Mouse (Mus musculus) layer of hippocampus, adult 2 months (tissue): ENCODE measurements around the gene Arl6ip4. TPM values are rescaled to one million over a fixed set of nuclear protein-coding genes. Genes with fewer than 3 reads are reported as not detected.
A peak's percentile ranks its signal among the peaks of the same experiment; 100 is the strongest.

Experiments
- DNase-seq, 2 experiments: peaks; one replicate each; pipeline ENCODE4 v3.0.0; 2022; ENCODE audit warnings: low spot score in 2 of 2
- H3K27ac ChIP-seq: fragments of 200-600 bp; 2 replicates; pipeline ENCODE4 v1.8.1; 2022
- H3K4me3 ChIP-seq: fragments of 200-600 bp; 2 replicates; pipeline ENCODE4 v1.8.1; 2022; ENCODE audit warnings: mild to moderate bottlenecking
- CTCF ChIP-seq: fragments of 200-600 bp; conservative IDR thresholded peaks from 2 replicates; pipeline ENCODE4 v1.8.1; 2022; ENCODE audit warnings: antibody characterized with exemption, mild to moderate bottlenecking, moderate library complexity
- total RNA-seq, 2 experiments: library from RNA; stranded (reverse); gene quantifications; 2 replicates each; pipeline ENCODE4 v1.2.3; 2021

Gene Arl6ip4
- total RNA-seq, 2 experiments from 2014 or later, result 49.8 to 52.2 TPM

GRCm38 (mm10) chr5:124125093-124125492 is 9.2 kb downstream of the Arl6ip4 start:
- Histone ChIP-seq H3K27ac (no peak overlapping the region), H3K4me3 (no peak overlapping the region)
- DNase-seq, result no peak
- TF ChIP-seq CTCF, result no peak

DNA sequence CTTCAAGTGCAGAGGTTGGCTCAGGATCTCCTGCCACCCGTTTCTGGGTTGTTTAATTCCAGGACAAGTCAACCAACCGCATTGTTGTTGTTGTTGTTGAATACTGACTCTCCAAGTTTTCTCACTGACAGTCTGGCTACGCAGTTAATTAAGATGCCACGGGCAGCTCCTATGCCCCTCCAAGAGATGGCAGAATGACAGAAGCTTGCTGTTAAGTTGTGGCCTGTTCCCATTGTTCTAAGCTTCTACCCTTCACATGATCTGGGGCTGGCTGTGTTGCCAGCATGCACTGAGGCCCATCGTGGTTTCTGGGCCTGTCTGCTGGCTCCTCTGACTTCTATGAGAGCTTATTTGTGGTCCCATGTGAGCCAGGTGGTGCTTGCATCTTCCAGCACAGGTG is 18.4 kb downstream of the Arl6ip4 start:
- Histone ChIP-seq H3K4me3 (no peak overlapping the region), H3K27ac (peak overlapping the region; percentile 16; the same call in 1 of the 2 replicates)

GRCm38 (mm10) chr5:124138066-124138465 is 22.2 kb downstream of the Arl6ip4 start:
- TF ChIP-seq CTCF, result no peak
- no peak for DNase-seq
- Histone ChIP-seq H3K27ac (0 out of 2 replicates have a peak overlapping the region, but pooled peaks have one; percentile 32), H3K4me3 (no peak overlapping the region)

More for the DNA sequence above, 18.4 kb downstream of the Arl6ip4 start:
- TF ChIP-seq CTCF, result no peak
- no peak for DNase-seq

DNA sequence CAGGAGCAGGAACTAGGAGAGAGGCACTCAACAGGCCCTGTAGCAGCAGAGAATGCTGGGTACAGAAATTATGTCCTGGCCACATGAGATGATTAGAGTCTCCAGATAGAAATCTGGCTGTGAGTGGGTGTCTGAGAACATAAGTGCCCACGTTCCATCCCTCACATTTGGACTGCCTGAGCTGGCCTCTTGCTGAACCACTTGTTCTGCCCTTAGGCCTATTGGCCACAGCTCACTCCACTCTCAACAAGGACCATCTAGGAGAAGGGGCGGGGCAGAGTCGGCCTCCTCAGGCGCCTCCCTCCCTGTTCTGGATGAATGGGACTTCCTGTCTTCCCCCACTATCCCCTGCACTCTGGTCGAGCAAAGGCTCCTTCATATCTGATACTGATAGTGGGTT is 33.1 kb downstream of the Arl6ip4 start:
- no peak overlapping the region for H3K4me3 ChIP-seq
- no peak for TF ChIP-seq CTCF
- DNase-seq, result no peak
- H3K27ac ChIP-seq, result peak overlapping the region; percentile 70

DNA sequence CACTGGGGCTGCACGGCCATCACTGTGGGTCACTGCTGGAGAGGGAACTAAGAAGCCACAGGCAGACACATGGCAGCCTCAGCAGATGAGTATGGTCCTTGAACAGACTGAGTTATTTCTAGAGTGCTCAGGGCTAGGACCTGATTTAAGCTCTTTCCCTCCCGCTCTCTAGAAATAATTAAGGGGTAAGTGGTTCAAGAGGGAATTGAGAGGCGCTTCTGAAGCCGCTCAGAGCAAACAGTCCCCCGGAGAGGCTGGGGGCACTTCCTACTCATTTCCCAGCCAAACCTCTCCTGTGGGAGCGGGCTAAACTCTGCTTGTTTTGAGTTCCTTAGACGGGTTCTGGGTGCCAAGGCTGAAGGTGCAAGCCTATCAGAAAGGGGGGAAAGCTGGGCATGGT is 35.0 kb downstream of the Arl6ip4 start:
- peak overlapping the region; percentile 28; the same call in 1 of the 2 replicates for H3K27ac ChIP-seq
- no peak for TF ChIP-seq CTCF
- no peak for DNase-seq
- H3K4me3 ChIP-seq, result no peak overlapping the region

DNA sequence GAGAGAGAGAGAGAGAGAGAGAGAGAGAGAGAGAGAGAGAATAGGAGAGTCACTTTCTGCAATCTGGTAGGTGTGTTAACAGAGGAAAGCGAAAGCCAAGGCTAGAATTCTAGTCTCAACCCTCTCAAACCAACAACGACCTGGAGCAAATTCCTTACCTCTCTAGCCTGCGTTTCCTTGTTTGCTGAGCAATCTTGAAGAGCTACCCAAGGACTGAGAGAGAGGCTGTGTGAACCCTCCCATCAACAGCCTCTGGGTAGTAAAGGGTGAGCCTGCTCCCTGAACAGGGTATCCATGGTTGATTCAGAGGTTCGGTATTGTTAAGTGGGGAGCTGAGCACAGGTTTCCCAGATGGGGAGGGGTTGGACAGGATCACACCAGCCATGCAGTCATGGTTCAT is 36.8 kb downstream of the Arl6ip4 start:
- DNase-seq, result no peak
- H3K4me3 ChIP-seq, result no peak overlapping the region
- peak overlapping the region; percentile 60; the same call in 1 of the 2 replicates for H3K27ac ChIP-seq
- TF ChIP-seq CTCF, result no peak

DNA sequence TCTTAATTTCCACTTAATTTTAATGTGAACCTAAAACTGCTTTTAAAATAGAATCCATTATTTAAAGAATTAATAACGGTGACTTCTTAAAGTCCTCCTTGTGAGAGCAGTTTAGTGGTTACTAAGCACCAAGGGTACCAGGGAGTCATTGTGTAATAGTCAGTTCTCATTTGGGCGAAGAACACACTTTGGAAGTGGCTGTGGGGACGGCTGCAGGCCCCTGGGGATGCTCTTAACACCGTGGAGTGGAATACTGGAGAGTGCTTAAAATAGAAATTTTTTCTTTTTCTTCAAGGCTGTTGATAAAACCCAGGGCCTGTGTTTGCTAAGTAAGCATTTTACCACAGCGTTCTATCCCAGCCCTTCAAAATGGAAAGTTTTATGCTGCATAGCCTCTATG is 40.1 kb downstream of the Arl6ip4 start:
- DNase-seq, result no peak
- no peak overlapping the region for H3K27ac ChIP-seq
- no peak for TF ChIP-seq CTCF
- H3K4me3 ChIP-seq, result no peak overlapping the region

GRCm38 (mm10) chr5:124158305-124158704 is 42.4 kb downstream of the Arl6ip4 start:
- no peak for TF ChIP-seq CTCF
- no peak overlapping the region for H3K4me3 ChIP-seq
- DNase-seq, result no peak
- H3K27ac ChIP-seq, result peak overlapping the region; percentile 9; the same call in 1 of the 2 replicates

GRCm38 (mm10) chr5:124159453-124159852 is 43.6 kb downstream of the Arl6ip4 start:
- H3K27ac ChIP-seq, result peak overlapping the region; percentile 29; the same call in 1 of the 2 replicates
- TF ChIP-seq CTCF, result no peak
- no peak for DNase-seq
- H3K4me3 ChIP-seq, result no peak overlapping the region

DNA sequence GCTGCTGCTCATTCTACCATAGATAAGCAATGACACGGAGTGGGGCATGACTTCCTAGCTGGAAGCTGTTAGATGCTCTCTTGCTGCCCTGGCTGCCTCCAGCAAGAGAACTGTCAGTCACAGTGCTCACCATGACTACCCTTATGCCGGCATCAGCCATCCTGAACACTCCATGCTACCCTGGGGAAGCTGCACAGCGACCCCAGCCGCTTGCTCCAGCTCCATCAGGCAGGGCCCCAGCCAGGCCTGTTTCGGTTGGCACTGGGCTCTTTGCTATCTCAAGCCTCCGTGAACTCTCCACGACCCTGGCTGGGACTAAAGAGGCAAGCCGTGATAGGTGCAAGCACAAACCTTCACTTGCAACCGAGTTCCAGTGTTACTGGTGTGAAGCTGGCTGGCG is 45.9 kb downstream of the Arl6ip4 start:
- Histone ChIP-seq H3K27ac (peak overlapping the region; percentile 87), H3K4me3 (no peak overlapping the region)
- no peak; the same call in 1 of the 2 replicates for TF ChIP-seq CTCF
- DNase-seq, result no peak

- peak; percentile 85 for TF ChIP-seq CTCF
- no peak overlapping the region; the same call in 1 of the 2 replicates for H3K4me3 ChIP-seq
- peak overlapping the region; percentile 87 for H3K27ac ChIP-seq
- DNase-seq, result peak; percentile 60 to 70
These were observed 46.7 kb downstream of the Arl6ip4 start for GRCm38 (mm10) chr5:124162577-124162976.

DNA sequence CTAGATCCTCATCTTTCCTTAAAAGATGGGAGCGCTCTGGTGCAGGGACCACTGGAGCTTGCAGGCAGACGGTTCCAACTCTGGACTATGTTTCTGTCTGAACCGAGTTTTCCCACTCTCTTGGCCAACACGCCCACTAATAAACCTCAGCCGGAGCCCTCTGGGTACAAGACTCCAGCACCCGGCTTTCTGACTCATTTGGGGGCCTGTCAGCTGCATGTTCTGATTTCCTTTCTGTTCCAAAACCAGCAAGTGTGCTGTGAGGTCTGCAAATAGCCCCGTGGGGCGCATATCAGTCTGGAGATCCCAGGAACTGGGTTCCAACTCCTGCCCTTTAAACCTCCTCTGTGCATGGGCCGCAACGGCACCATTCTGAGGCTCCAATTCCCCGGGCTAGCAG is 47.6 kb downstream of the Arl6ip4 start:
- H3K27ac ChIP-seq, result peak overlapping the region; percentile 87
- no peak for TF ChIP-seq CTCF
- DNase-seq, result no peak
- H3K4me3 ChIP-seq, result no peak overlapping the region

DNA sequence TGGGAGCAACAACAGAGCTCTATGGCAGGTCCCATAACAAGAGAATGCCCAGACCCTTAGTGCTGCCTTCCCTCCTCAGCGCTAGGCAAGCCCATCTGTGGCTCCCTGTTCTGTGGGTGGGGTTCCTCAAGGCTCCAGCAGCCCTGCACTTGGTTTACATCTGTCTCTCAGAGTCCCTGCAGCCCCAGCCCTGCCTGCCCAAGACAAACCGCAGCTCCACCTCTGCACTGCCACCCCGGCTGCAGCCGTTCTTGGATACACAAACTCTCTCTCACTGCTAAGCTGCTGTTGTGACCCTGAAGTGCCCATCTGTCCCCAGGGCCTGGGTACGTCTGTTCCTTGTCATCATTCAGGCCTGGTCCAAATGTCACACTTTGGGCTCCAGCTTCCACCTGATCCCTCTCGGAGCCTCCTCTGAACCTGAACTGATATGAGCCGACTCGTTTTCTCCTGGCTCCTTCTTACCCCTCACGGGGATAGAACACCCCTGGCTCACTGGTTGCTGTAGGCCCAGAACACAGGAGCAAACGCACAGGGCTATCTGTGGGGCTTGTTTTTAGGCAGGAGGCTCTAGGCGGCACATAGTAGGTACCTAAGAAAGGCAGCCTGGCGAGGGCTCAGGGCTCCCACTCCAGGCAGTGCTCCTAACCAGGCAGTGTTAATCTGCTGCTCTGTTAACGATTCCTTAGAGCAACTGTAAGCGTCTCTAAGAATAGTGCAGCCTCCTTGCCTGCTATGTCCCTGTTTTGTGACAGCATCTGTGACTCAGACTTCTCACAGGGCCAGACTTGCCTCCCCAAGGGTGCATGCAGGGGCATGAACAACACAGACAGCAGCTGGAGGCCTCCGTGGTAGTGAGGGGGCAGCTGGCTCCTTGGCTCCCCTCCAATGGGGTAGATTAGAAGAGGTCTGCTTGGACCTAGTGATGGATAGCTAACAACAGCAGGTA is 50.0 kb downstream of the Arl6ip4 start:
- Histone ChIP-seq H3K27ac (peak overlapping the region; percentile 87), H3K4me3 (peak overlapping the region; percentile 11; the same call in 1 of the 2 replicates)
- DNase-seq, result no peak
- no peak for TF ChIP-seq CTCF
